Mouse (Mus musculus) megakaryocyte, embryonic 14.5 days (primary cell): ENCODE data around the gene Crybg1. TPM values are rescaled to one million over a fixed set of nuclear protein-coding genes. Genes with fewer than 3 reads are reported as not detected.

Experiments used
- H3K27me3 ChIP-seq: replicated peaks from 2 replicates; pipeline ENCODE3; 2012; ENCODE audit warnings: inconsistent platforms
- H3K36me3 ChIP-seq: replicated peaks from 2 replicates; pipeline ENCODE3; 2012; ENCODE audit warnings: low read length, inconsistent platforms, mixed read lengths
- H3K4me1 ChIP-seq: 2 replicates; pipeline ENCODE4 v1.6.1; 2012; ENCODE audit warnings: inconsistent platforms
- H3K4me3 ChIP-seq: replicated peaks from 2 replicates; pipeline ENCODE3; 2012; ENCODE audit warnings: moderate library complexity, mild to moderate bottlenecking, inconsistent platforms
- H3K9me3 ChIP-seq: 2 replicates; pipeline ENCODE4 v1.6.1; 2012; ENCODE audit warnings: inconsistent platforms
- FLI1 ChIP-seq: IDR thresholded peaks from 2 replicates; pipeline ENCODE4 v1.6.1; 2012; ENCODE audit warnings: low read length, inconsistent platforms, mixed read lengths
- GATA1 ChIP-seq: IDR thresholded peaks from 3 replicates; pipeline ENCODE4 v1.6.1; 2012; ENCODE audit warnings: mixed read lengths, low read length, inconsistent platforms, borderline replicate concordance
- polyA plus RNA-seq: library from polyadenylated mRNA; stranded (reverse); fragments of >175 nt; gene quantifications from 2 replicates; pipeline ENCODE4 v1.2.3, GENCODE M21; 2012; ENCODE audit warnings: low replicate concordance; ENCODE audit not compliant: insufficient read depth

The Crybg1 gene
- polyA plus RNA-seq, 1 experiment, result 0.25 TPM

- no peaks in the 10 kb centered on the region for H3K36me3 ChIP-seq
- H3K4me1 ChIP-seq, result no peaks in the 10 kb centered on the region
- H3K9me3 ChIP-seq, result no peaks in the 10 kb centered on the region
- TF ChIP-seq GATA1 (no peak), FLI1 (no peak)
- H3K27me3 ChIP-seq, result peaks cover 63% of the 10 kb centered on the region
- no peak overlapping the region for H3K4me3 ChIP-seq
These were observed 134.8 kb downstream of the Crybg1 start for GRCm38 (mm10) chr10:44013885-44014284.

- Histone ChIP-seq H3K4me1 (no peaks in the 10 kb centered on the region), H3K36me3 (no peaks in the 10 kb centered on the region), H3K27me3 (peaks cover 70% of the 10 kb centered on the region), H3K9me3 (no peaks in the 10 kb centered on the region), H3K4me3 (no peak overlapping the region)
- TF ChIP-seq GATA1 (no peak), FLI1 (no peak)
These were observed 137.2 kb downstream of the Crybg1 start for GRCm38 (mm10) chr10:44011408-44011807.

GRCm38 (mm10) chr10:44008808-44009207 lies 139.8 kb downstream of the Crybg1 start:
- no peaks in the 10 kb centered on the region; the same call in 1 of the 2 replicates for H3K9me3 ChIP-seq
- H3K4me3 ChIP-seq, result no peak overlapping the region
- H3K27me3 ChIP-seq, result peaks cover 84% of the 10 kb centered on the region
- H3K36me3 ChIP-seq, result no peaks in the 10 kb centered on the region
- peaks cover 14% of the 10 kb centered on the region for H3K4me1 ChIP-seq
- TF ChIP-seq GATA1 (no peak), FLI1 (no peak)

GRCm38 (mm10) chr10:44006815-44007214 lies 141.8 kb downstream of the Crybg1 start:
- H3K27me3 ChIP-seq, result peaks cover 88% of the 10 kb centered on the region
- TF ChIP-seq GATA1 (no peak), FLI1 (no peak)
- peaks cover 27% of the 10 kb centered on the region for H3K4me1 ChIP-seq
- no peaks in the 10 kb centered on the region for H3K36me3 ChIP-seq
- H3K4me3 ChIP-seq, result no peak overlapping the region
- no peaks in the 10 kb centered on the region; the same call in 1 of the 2 replicates for H3K9me3 ChIP-seq

- peak overlapping the region; percentile 48 for H3K4me3 ChIP-seq
- no peaks in the 10 kb centered on the region; the same call in 1 of the 2 replicates for H3K9me3 ChIP-seq
- H3K27me3 ChIP-seq, result peaks cover 91% of the 10 kb centered on the region
- TF ChIP-seq FLI1, result no peak
- TF ChIP-seq GATA1, result no peak
- peaks cover 27% of the 10 kb centered on the region for H3K4me1 ChIP-seq
- no peaks in the 10 kb centered on the region for H3K36me3 ChIP-seq
These were observed 142.7 kb downstream of the Crybg1 start for GRCm38 (mm10) chr10:44005677-44006641.

- no peak for TF ChIP-seq GATA1
- TF ChIP-seq FLI1, result no peak
- H3K27me3 ChIP-seq, result peaks cover 96% of the 10 kb centered on the region
- H3K9me3 ChIP-seq, result no peaks in the 10 kb centered on the region; the same call in 1 of the 2 replicates
- no peaks in the 10 kb centered on the region for H3K36me3 ChIP-seq
- H3K4me3 ChIP-seq, result peak overlapping the region; percentile 95
- peaks cover 27% of the 10 kb centered on the region for H3K4me1 ChIP-seq
These were observed 144.4 kb downstream of the Crybg1 start for GRCm38 (mm10) chr10:44004221-44004751.

GRCm38 (mm10) chr10:44003551-44004151 lies 145.0 kb downstream of the Crybg1 start:
- H3K4me3 ChIP-seq, result peak overlapping the region; percentile 95
- no peaks in the 10 kb centered on the region for H3K36me3 ChIP-seq
- H3K9me3 ChIP-seq, result no peaks in the 10 kb centered on the region; the same call in 1 of the 2 replicates
- peaks cover 27% of the 10 kb centered on the region for H3K4me1 ChIP-seq
- peaks cover 96% of the 10 kb centered on the region for H3K27me3 ChIP-seq
- TF ChIP-seq GATA1 (no peak), FLI1 (no peak)

GRCm38 (mm10) chr10:44002995-44003524 lies 145.6 kb downstream of the Crybg1 start:
- peaks cover 27% of the 10 kb centered on the region for H3K4me1 ChIP-seq
- H3K4me3 ChIP-seq, result peak overlapping the region; percentile 95
- H3K9me3 ChIP-seq, result no peaks in the 10 kb centered on the region; the same call in 1 of the 2 replicates
- H3K27me3 ChIP-seq, result peaks cover 96% of the 10 kb centered on the region
- no peaks in the 10 kb centered on the region for H3K36me3 ChIP-seq
- no peak for TF ChIP-seq GATA1
